Mouse (Mus musculus): ENCODE data around the gene Hpse.

DNA sequence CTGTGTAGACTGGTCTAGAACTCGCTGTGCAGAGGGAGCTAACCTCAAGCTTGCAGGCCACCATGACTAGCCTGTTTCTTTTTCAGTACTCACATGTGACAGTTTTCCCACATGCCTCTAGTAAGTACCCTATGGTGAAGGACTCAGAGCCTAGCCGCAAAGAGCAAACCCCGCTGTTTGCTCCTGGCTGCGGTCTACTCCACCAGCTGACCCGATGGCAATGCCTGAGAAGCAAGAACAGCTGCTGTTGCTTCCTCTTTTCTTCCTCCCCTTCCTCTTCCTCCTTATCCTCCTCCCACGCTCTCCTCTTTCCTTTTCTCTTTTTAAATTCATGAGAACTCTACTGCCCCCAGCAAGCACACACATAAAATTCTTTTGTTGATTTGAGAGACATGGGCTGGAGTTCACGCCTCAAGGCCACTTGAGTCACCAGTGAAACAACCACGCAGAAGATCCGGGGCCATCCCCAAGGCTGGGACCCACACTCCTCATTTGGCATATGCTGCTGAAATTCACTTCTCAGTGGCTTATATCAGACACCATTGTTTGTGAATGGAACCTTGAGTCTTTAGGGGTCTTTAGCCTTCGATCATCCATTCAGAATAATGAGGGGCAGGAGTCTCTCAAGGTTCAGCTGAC, 31.2 kb upstream of the Hpse start:
- TF ChIP-seq CTCF (IDR thresholded peaks at IDR 0.05; ENCODE audit: low read depth, low read length) (no peak), POLR2A (IDR thresholded peaks at IDR 0.05; ENCODE audit: extremely low read depth, insufficient read depth, low read length) (no peak)

Data from liver, adult 2 months (tissue).